Mouse (Mus musculus): ENCODE data around the gene Gas2.
A peak's percentile ranks its signal among the peaks of the same experiment; 100 is the strongest.

The Gas2 gene

GRCm38 (mm10) chr7:51885345-51885744, 23.5 kb downstream of the Gas2 start:
- DNase-seq: no peak

- no peak for DNase-seq
Measured at GRCm38 (mm10) chr7:51887678-51888567, 26.1 kb downstream of the Gas2 start.

DNA sequence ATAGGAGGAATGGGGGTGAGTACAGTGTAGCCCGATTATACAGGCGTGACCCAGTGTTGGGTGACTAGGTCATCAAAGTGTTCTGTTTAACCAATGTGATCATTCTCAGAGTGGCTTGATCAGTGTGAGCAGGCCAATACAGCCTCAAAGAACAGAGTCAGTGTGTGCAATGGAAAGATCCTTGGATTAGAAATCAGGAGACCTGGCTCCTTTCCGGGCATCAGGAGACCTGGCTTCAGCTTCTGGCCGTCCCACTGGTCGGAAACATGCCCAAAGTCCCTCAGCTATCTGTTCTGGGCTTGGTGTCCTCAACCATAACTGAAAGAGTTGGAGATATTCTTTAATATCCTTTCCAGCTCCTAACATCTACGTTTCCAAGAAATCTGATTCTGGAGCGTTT, 27.8 kb downstream of the Gas2 start:
- DNase-seq: no peak

DNA sequence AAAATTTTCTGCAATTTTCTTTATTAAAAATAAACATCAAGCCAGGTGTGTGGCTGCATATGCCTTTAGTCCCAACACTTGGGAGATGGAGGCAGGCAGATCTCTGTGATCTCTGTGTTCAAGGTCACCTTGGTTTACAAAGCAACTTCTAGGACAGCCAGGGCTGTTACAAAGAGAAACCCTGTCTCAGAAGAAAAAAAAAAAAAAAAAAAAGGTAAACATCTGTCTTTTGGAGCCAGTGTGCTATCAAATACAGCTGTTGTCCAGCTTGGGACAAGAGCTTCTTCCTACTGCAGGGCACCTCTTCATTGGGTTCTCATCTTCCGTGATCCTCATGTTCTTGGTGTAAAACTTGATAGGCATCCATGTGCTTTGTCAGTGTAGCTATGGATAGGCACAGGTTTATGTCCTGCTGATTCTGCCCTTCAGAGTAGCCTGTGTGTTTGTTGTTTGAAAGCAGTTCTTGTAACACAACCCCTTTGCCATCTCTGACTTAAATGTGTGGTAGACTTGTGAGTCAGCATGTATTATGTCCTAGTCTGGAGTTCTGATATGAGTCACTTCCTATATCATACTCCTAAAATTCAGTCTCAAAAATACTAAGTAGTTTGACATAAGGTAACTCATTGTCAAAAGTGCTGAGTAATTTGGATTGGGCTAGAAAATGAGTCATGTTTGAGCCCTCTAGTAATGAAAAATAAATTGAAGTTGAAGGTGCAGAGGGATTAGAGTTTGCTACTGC, 30.6 kb downstream of the Gas2 start:
- no peak for DNase-seq

DNA sequence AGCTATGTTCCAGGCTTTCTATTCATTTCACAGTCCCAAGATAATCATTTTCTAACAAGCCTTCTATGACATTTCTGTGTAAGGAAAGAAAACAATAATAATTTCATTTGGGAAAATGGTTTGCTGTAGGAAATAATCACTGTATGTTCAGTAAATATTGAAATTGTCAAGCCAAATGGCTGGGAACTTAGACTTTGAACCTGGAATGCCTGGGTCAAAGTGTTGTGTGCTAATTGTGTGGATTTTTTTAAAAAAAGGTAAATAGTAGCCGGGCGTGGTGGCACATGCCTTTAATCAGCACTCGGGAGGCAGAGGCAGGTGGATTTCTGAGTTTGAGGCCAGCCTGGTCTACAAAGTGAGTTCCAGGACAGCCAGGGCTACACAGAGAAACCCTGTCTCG, 31.2 kb downstream of the Gas2 start:
- DNase-seq: no peak

- no peak for DNase-seq
Measured at GRCm38 (mm10) chr7:51894133-51894801, 32.5 kb downstream of the Gas2 start.

GRCm38 (mm10) chr7:51894939-51895338, 33.1 kb downstream of the Gas2 start:
- DNase-seq: no peak

GRCm38 (mm10) chr7:51899066-51899465, 37.3 kb downstream of the Gas2 start:
- DNase-seq: no peak

GRCm38 (mm10) chr7:51913292-51914050, 51.7 kb downstream of the Gas2 start:
- peak; percentile 20 for DNase-seq

DNA sequence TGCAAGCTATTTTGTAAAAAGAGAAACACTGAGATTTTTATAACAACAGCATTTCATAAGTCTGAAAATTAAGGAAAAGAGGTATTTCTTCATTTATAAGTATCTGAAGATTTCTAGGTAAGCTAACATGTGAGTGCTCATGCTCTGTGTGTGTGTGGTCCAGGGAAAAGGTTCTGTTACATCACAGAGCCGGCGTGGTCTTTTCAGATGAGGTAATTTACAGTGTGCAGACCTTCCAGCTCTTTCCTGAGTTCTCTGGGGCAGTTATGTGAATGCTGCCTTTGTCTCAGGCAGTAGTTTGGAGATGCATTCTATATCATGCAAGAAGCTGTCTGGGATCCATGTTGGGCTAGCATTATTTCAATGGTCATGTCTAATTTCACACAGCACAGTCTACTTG, 52.3 kb downstream of the Gas2 start:
- no peak for DNase-seq

DNA sequence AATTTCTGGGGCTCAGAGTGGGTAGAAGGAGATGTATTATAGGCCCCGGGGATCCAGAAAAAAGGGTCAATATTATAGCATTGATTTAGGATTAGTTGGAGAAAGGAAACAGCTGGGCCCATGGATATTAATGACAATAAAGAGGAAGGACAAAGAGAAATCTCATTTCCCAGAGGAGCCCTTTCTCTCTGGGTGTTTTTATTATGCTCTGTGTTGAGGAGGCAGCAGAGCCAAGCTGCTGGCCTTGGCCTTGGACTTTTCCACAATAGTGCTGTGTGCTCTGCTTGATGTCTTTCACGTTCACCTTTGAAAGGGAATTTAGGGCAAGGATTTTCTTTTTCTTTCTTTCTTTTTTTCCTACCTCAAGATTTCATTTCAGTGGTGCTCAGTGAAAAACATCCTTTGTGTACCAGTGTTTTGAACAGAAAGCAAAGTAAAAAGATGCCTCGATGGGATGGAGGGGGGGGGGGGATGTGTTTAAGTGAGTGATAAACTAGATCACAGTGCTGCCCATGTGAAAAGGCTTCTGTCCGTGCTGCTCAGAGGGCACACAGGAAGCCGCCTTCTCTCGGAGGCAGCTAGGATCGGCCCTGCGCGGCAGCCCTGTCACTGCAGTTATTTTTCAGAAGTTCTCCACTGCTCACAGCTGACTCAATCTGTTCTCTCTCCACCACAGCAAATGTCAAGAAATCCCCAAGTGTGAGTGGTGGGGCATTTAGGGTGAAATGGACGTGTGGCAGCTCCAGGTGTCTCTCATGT, 67.1 kb downstream of the Gas2 start:
- no peak for DNase-seq

GRCm38 (mm10) chr7:51931217-51931616, 69.4 kb downstream of the Gas2 start:
- DNase-seq: no peak

DNA sequence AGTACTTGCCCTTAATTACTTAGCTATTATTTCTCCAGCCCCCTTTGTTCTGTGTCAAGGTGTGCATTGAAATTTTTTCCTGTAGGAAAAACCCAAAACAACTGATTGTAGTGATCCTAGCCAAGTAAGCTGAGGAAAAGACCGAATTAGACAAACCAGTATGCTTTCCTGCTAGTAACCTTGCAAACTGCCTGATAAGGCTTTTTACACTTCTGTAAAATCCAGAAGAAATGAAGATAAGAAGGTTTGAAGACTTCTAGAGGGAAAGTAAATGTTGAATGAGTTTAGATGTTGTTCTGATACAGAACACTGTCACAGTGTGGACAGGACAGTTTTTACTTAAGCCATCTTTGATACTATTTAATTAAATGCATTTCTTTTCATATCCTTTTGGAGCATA, 75.5 kb downstream of the Gas2 start:
- no peak for DNase-seq

- no peak for DNase-seq
Measured at GRCm38 (mm10) chr7:51940461-51940860, 78.6 kb downstream of the Gas2 start.

DNA sequence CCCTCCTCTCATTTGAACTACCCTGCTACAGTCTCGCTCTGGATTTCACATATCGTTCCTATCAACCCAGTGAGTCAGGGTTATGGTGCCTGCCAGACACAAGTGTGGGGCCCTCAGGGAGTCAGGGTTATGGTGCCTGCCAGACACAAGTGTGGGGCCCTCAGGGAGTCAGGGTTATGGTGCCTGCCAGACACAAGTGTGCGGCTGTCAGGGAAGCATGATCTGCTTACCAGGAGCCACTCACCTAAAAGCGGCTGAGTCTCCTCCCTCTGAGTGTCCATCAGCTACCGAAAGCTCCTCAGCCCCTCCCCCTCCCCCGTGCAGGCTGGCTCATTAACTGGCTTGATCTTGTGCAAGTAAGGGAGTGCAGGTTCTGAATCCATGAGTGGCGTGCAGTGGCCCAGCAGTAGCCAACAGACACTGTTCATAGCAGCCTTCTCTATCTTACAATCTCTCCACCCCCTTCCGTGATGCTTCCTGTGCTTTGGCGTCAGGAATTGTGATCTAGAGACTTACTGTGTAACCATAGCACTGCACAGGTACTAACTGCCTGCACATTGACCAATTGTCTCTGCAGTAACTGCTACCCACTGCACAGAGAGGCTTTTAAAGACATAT, 93.7 kb downstream of the Gas2 start:
- DNase-seq: no peak

DNA sequence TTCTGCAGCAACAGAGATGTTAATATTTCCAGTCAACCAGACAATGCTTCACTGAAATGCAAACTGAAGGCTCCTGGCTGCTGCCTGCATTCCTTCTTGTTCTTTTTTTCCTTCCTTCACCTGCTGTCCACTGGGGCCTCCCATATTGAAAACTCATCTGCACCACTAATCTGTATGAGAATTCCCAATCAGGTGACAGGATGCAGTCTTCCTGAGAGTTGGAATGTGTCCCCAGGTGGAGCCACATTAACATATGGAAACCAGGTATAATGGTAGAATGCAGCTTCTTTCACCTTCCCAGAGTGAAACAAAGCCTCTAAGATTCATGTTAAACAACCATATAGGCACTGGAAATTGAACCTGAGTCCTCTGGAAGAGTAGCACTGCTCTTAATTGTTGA, 96.0 kb downstream of the Gas2 start:
- DNase-seq: no peak

DNA sequence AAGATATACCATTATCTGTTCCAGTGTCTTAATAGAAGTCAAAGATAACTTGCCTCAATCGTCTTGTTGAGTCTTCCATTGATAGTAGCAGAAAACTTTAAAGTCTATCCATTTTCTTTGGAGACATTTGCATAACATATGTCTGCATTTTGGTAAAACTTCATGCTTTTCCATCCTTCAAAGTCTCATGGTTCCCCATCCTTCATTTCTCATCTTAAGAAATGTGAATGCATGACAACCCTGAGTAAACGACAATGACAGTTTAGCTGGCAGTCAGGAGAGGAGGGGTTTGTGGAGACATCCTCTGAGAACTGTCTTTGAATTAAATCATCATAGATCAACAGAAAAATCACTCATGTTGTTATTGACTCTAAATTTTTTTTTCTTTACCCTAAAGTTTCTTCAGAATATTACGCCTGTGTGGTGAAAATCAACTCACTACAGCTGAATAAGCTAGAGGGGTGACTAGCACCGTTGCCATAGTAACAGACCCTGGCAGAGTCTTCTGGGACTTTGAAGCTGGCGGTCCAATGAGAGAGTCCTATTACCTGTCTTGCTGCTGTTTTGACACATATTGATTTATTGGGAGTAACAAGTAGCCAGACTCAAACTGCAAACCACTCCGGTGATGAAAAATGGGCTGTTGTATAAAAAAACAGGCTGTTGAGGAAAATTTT, 99.0 kb downstream of the Gas2 start:
- no peak for DNase-seq

DNA sequence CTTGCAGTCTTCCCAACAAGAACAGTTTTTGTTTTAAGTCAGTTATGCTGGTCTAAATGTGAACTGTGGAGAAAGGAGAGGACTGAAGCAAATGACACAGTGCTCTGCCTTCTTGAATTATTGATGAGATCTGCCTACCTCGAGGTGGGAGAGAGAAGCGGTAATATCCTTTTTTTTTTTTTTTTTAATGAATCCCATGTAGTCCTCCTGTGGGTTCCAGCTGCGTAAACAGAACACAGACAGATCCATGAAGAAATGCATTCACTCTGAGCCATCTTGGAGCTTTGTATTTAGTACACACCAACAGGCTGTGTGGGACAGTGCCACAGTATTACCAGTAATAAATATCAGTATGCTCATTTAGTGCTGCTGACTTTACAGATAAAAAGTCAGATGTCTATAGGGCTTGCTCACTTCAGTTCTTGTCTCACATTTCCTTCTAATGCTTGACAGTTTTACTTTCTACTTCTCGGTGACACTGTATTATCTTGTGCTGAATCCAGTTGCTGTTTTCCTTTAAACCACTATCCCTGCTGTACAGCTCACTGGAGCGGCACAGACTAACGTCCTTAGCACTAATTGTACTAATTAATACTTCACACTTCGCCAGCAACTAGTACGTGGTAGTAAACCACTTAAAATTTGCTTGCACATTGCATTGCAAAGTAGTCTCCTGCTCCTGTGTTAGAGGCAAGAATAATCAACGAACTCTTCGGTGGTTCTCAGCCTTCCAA, 100.6 kb downstream of the Gas2 start:
- no peak for DNase-seq

- no peak for DNase-seq
Measured at GRCm38 (mm10) chr7:51964681-51965080, 102.9 kb downstream of the Gas2 start.

DNA sequence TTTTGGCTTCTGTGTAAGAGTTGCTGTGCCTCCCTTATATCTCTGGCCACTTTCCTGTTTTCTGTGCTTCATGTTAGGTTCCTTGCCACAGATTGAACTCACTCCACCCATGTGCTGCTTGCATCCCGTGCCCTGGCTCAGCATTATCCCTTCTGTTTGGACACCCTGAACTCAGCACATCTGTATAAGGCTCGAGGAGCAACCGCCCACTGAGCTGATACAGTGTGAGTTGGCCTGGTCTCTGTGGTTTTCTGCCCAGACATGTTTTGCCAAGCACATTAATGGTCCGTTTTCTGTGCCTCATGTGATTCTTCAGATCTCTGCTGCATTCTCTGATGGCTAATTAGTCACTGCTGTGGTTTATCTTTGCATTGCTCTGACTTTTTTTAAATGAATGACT, 105.8 kb downstream of the Gas2 start:
- no peak for DNase-seq

All from cerebellum, adult 9-11 months (tissue).